Mouse (Mus musculus): ENCODE measurements at regions not wholly inside any gene's neighbourhood (a gene's known extent, or its start where the extent isn't known, plus 50 kb on each side); places are given as distances from the start of the nearest gene placed in this dataset.

DNA sequence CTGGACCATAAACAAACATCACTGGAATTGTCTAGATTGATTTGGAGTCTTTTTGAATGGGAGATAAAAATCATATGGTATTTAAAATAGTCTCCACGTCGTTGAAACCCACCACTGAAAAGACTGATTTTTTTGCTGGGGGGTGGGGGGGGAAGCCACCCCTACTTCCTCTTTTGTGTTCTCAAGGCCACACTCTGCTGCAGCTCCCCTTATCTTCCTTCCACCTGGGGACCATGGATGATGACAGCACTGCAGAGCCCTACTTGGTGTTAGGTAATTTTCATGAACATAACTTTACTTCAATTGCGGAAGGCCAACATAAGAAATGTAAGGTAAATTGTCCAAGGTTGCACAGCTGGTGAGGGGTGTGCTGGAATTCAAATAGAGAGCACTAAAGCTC lies 232.4 kb upstream of the Vrk2 start:
- ATAC-seq (replicated peaks; ENCODE audit: low read depth, poor library complexity, severe bottlenecking): peak; percentile 86

DNA sequence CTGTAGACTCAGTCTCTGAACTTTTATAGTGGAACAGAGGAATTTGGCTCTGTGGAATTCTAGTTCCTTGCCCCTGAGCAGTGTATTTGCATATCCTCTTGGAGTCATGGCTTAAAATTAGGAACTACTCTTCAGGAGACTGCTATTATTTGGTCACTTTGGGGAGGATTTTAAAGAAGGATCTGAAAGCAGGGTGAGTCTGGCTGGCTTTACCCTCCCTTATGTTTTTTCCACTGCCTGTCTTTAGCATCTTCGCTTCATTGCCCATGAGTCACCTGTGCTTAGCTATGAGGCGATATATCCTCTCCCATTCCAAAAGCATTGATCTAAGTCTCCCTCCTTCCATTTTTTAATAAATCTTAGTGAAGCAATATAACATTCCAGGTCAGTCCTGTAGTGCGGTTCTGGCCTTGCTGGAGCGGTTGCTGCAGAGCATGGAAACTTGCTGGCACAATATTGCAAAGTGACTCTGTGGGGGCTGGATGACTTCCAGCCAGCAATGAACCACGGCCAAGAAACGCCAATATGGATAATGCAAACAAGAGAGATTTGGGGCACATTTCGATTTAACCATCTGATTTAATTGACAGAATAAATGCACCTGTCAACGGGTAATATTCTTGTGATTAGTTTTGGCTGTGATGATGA lies 230.4 kb upstream of the Vrk2 start:
- ATAC-seq (replicated peaks; ENCODE audit: low read depth, poor library complexity, severe bottlenecking): no peak

DNA sequence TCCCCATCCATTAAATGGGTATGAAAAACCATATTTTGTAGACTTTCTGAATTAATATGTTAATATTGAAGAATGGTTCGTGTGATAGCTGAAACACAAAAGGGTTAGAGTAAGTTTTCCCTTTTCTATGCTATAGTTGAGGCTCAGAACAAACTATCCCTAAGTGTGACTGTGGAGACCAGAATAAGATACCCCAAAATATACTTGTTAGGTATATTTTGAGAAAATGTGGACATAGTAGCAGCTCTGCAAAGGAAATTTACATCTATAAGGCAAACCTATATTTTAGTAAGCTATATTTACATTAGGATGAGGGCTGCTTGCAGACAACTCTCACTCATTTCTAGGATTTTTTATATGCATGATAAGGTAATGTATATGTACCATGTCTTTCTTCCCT lies 227.3 kb upstream of the Vrk2 start:
- no peak for ATAC-seq (replicated peaks; ENCODE audit: low read depth, poor library complexity, severe bottlenecking)

DNA sequence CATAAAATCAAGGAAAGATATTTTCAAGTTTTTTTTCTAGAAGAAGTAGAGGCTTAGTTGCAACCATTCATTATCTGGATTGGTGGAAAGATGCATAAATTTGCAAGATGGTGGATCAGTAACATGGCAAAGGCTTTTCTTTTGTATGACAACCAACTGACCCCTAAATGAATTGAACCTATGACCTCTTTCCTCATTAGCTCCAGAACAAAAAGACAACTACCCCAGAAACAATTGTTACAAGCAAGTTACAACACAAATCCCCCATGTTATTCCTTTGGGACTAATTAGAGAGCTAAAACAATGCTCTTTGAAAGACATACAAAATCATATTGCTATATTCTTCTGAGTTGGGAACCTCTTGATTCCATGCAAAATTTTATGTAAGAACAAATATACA lies 223.5 kb upstream of the Vrk2 start:
- no peak for ATAC-seq (replicated peaks; ENCODE audit: low read depth, poor library complexity, severe bottlenecking)

DNA sequence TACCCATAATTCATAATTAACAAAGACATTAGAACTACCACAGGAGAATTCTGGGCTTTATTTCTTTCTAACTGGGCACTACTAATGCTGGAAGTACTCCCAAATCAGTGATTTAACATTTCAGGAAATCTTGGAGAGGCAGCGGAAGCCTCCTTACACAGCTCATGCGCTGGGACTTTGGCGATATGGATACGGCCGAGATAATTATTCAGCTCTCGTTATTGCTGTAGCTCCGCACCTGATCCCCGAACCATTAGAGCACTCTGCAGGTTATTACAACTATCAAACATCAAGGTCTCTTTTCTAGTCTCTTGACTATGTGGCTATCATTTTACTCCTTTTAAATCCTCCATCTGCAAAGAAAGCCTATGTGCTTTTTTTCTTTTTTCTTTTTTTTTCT lies 221.3 kb upstream of the Vrk2 start:
- no peak for ATAC-seq (replicated peaks; ENCODE audit: low read depth, poor library complexity, severe bottlenecking)

DNA sequence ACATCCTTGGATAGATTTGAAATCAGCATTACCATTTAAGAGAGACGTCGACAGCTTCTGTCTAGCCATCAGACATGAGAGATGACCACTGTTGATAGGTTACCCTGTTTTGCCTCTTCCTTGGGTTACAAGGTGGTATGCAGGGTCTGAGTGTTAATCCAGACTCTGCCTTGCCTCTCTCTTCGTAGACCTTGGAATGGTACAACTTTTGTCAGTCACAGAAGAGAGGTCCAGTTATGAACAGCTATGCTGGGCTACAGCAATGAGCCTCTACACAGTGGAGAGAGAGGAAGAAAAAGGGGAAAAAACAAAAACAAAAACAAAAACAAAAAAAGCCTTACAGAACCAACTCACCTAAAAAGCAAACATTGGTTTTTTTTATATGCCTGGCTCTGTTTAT lies 220.8 kb upstream of the Vrk2 start:
- ATAC-seq (replicated peaks; ENCODE audit: low read depth, poor library complexity, severe bottlenecking): no peak

DNA sequence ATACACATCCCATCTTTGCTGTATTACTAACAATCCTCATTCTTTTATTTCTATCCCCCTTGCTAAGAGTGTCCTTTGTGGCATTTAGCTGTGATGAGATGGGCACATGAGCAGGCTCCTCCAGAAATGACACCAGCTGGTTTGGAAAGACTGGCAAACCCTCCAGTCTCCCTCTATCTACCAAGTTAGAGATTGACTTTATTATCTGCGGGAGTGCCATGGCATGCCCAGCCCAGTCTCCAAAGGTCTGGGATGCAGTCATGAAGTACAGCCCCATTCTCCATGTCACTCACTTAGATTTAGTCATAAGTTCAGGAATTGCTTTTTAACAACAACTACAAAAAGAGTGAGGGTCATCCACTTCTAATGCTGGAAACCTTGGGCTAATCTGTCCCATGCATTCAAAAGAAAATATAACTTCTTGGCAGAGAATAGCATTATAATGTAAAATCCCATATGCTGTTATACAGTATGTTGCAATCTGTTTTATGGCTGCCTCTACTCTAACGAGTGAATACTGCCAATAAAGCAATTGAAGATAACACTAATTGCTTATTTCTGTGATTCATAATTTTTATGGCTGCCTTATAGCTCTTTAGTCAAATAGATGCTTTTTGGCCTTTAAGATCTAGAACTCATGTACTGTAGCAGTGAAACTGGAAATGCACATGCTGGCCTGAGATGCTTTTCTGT lies 208.6 kb upstream of the Vrk2 start:
- no peak for ATAC-seq (replicated peaks; ENCODE audit: low read depth, poor library complexity, severe bottlenecking)

DNA sequence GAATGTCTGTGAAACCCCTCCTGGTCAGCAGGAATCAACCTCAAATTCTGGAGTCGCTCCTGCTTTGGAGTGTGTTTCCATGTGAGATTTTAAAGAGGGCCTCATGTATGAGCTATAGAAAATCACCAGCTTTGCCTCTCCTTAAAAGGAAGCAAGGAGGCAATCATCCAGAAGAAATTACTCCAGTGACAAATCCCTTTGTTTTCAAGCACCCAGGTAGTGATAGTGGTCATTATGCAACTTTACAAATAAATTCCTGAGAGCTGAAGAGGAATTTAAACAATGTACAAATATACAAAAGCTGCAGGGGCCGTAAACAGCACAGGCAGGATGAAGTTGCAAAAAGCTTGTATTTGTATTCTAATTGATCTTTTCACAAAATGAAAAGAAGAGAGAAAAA lies 206.5 kb upstream of the Vrk2 start:
- ATAC-seq (replicated peaks; ENCODE audit: low read depth, poor library complexity, severe bottlenecking): no peak

DNA sequence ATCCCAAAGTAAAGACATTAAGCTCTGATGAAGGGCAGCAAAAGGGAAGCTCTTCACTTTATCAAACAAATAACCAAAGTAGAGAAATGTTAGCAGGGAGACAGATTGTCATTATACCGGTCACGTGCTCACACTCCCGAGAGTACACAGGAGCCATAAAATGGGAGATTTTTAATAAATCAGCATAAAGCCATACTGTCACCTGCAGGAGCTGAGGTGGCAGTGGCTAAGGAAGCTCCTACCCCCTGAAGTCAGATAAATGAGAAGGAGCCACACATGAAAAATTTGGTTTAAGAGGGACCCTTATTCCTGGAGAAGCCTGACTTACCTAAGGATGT lies 200.8 kb upstream of the Vrk2 start:
- ATAC-seq (replicated peaks; ENCODE audit: low read depth, poor library complexity, severe bottlenecking): no peak

DNA sequence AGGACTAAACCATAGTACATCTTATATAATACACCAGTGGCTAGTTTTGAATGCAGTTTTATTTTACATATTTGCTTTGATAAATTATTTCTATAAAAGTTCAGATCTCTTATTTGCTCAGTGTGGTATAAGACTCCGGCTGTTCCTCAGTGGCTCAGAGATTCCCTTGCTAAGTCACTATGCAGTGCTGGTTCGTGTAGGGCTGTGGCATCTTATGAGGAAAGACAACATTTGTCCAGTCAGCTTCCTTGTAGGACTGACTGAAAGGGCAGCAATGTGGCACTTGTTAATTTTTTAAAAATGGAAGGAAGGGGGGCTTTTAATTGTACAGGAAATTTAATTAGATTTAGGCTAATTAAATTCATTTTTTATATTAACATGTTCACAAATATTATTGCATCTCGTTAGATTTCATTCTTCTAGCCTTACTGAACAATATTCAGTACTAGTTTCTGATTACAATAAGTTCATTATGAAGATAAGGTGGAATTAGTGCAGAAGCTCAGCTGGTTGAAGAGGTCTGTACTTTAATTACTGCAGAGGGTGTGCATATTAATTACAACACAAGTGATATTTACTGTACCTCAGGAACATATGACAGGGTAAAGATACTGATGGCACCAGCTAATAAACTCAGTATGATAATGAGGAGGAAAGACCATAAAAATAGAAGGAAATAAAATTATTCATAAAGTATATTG lies 200.3 kb upstream of the Vrk2 start:
- no peak for ATAC-seq (replicated peaks; ENCODE audit: low read depth, poor library complexity, severe bottlenecking)

DNA sequence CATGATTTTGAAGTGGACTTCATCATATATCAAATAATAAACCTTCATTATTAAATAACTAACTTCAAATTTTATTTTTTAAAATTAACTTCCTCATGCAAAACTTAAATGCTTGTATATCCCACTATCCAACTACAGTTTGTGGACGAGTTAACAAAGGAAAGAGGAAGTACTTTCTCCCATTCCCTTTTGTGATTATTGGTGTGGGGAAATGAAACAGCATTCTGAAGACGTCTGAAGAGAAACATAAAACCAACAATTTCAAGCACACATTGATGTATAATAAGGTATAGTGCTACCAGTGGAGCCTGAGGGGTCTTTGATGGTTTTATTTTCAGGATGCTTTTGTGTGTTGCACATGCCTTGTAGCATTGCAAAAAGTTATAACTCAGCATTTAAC lies 195.5 kb upstream of the Vrk2 start:
- peak; percentile 76; the same call in 1 of the 2 replicates for ATAC-seq (replicated peaks; ENCODE audit: low read depth, poor library complexity, severe bottlenecking)

DNA sequence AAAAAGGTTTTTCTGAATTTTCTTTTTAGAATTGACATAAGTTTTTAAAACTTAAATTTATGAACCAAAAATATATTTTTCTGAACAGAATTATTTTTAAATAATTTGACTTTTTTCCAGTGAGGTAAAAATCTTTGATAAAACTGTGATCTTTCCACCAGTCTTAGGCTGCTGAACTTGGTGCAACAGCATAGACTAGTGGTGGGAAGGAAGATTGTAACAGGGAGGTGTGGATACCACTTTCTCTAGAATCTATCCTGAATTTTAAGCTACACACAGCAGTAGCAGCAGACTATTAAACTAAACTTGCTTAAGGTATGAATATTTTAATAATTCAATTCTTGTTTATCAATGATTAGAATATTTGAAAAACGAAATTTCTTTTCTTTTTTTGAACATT lies 191.4 kb upstream of the Vrk2 start:
- peak; percentile 74 for ATAC-seq (replicated peaks; ENCODE audit: low read depth, poor library complexity, severe bottlenecking)

DNA sequence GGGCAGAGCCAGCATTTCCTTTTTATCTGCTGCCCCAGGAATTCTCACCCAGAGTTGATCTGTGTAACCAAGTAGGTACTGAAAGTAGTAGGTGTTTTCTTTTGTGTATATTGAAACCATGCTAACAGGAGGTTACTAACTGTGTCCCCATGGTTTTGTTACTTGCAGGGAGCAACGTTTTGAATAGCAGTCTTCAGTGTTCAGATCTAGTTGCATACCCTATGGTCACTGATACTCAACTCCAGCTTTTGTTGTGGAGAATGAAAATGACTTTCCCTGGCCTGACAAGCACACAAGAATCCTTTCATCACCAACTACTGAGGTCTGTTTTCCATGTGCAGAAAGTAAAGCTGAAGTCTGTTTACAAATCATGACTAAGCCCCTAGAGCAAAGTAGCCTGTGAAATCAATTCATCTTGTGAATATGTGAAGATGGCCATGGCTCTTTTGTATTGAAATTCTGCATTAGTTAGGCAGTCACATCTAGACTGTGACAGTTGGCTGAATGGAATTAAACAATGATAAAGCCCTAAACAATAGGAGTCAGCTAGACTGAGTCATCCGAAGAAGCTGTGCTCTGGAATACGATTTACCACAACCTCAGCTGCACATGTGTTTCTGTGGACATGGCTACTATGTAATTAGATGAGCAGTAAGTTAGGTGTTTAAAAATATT lies 179.5 kb upstream of the Vrk2 start:
- no peak for ATAC-seq (replicated peaks; ENCODE audit: low read depth, poor library complexity, severe bottlenecking)

DNA sequence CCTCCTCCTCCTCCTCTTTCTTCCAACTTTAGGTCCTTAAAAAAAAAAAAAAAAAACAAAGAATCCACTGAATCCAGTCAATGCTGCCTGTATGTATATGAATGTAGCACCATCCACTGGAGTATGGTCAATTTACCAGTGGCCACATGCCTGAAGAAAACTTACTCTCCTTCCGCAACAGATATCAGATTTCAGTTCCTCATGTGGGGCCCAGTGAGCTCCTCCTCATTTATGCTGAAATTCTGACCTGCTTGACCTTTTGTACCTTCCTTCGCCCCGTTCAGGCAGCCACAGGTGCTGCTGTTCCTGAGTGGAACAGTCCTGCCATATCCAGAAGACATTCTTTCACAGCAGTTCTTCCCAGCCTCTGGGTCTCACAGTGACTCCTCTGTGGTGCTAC lies 161.8 kb upstream of the Vrk2 start:
- 0 out of 2 replicates have a peak, but pooled peaks have one; percentile 39 for ATAC-seq (replicated peaks; ENCODE audit: low read depth, poor library complexity, severe bottlenecking)

DNA sequence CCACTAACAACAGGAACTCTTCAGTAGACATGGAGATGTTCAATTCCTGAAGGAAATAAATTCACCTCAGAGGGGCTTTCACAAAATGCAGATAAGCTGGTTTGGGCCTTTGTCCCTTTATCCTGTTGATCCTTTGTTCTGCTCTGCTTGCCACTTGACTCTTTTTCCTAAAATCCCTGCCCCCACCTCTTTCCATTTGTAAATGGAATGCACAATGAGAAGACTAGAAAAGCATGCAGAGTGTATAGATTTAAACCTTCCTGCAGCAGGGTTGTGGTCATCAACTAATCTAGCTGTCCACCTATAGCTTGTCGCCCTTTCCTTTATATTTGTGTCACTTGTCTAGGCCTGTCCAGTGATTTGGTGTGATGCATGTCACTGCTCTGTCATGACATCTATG lies 159.8 kb upstream of the Vrk2 start:
- no peak for ATAC-seq (replicated peaks; ENCODE audit: low read depth, poor library complexity, severe bottlenecking)

DNA sequence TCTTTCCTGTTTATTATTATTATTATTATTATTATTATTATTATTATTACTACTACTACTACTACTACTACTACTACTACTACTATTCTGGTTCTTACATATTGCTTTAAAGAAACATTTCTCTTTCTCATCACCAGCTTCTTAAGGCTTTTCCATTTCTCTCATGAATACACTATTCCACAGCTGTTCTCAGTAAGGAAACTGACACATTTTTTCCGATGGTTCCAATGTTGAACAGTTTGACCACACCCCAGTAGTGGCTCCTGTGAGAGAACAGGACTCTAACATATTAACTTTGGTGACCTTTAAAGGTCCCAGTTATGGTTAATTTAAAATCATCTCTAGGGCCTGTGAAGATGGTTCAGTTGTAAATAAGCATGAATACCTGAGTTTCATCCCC lies 148.4 kb upstream of the Vrk2 start:
- ATAC-seq (replicated peaks; ENCODE audit: low read depth, poor library complexity, severe bottlenecking): no peak

DNA sequence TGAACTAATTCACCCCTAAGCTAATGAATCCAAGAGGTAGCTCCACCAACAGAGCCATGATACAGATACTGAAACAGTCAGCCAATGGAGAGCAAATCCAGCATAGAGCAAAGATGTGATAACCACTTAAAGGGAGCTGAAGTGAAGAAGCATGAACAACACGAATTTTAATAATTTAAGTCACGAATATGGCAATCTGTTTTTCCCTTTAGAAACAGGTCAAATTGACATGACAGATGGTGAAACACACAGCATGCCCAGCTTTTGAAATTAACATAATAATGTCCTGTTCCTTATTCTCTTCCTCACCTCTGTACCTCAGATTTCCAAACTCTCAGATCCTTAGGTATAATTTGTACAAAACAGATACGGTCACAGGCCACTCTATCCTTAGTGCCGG lies 145.9 kb upstream of the Vrk2 start:
- no peak for ATAC-seq (replicated peaks; ENCODE audit: low read depth, poor library complexity, severe bottlenecking)

DNA sequence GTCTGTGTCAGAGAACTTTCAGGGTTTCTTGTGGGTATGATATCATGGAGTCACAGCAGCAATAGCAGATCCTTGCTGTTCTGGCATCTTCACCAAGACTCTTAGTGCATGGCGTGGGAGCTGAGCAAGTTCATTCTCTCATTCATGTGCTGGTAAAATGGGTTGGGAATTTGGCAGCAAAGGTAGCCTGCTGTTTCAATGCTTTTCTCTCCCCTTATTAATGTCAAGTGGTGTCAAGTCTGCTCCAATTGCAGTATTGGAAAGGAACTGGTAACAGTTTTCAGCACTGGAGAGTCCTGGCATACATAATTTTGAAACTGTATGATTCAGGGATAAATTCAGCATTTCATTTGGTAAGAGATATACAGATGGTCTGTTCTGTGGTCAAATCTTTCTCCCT lies 133.2 kb upstream of the Vrk2 start:
- ATAC-seq (replicated peaks; ENCODE audit: low read depth, poor library complexity, severe bottlenecking): no peak

DNA sequence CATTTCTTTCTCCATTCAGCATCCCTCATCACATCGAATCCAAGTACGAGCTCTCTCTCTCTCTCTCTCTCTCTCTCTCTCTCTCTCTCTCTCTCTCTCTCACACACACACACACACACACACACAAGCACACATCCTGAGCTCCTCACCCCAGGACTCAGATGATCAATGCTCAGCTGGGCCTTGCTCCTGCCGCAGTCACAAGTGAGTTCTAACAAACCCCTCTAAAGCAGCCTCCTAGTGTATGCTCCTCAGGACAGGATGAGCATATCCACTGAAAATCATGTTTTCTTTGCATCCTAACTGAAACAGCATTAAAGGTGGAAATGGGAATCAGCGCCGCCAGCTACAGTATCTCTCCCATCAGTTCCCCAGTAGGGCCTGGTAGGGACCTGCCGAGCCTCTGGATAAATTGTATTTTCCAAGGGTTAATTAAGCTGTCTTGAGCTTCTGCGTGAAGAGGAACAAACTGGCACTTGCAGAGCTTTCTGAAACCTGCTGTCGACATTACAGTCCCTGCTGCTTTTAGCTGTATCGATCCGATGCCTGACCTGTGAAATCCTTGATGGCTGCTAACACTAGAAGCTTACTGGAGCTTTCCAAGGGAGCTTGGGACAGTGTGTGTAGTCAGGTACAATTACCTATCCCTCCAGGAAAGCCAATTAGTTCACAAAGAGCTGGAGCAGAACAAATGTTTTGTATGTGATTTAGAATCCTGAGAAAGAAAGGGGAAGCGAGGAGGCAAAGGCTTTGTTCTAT lies 131.3 kb upstream of the Vrk2 start:
- ATAC-seq (replicated peaks; ENCODE audit: low read depth, poor library complexity, severe bottlenecking): no peak

DNA sequence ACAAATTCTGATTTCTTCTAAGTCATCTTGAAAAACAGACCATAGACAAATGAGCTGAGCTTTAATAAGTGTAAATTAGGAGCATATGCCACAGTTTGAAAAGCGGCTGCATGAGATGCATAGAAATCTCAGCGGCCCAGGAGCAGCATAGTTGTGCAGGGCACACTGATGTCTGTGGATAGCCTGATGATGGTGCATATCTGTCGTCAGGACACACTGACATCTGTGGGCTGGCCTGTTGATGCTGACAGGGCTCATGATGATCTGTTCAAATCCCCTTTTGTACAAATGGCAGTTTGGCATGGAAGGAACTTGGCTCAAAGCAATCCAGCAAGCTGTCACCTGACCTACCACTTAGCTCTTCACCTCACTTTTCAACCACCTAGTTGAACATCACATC lies 128.5 kb upstream of the Vrk2 start:
- no peak for ATAC-seq (replicated peaks; ENCODE audit: low read depth, poor library complexity, severe bottlenecking)
